Mouse (Mus musculus) intestine, embryonic 14.5 days (tissue): ENCODE measurements at regions not wholly inside any gene's neighbourhood (a gene's known extent, or its start where the extent isn't known, plus 50 kb on each side); places are given as distances from the start of the nearest gene placed in this dataset.

Experiments used
- ATAC-seq: fragments of 200-750 bp; cut with Nextera tagmentation; replicated peaks from 2 replicates; pipeline ENCODE4 v1.8.0; 2017; ENCODE audit warnings: low read depth, moderate number of reproducible peaks, moderate TSS enrichment, moderate library complexity; ENCODE audit not compliant: low FRiP score, low TSS enrichment
- DNase-seq: peaks from one replicate; pipeline ENCODE4 v3.0.0-alpha.2; 2018; ENCODE audit warnings: low spot score
- H3K27ac ChIP-seq: fragments of 300-500 bp; sonication (generic); 2 replicates; pipeline ENCODE4 v1.5.1; 2014; ENCODE audit warnings: low read depth, mild to moderate bottlenecking, control low read depth
- H3K27me3 ChIP-seq: fragments of 300-500 bp; sonication (generic); replicated peaks from 2 replicates; pipeline ENCODE4 v1.6.1; 2014; ENCODE audit warnings: low read length, control low read depth; ENCODE audit not compliant: control insufficient read depth, insufficient read depth
- H3K36me3 ChIP-seq: fragments of 300-500 bp; sonication (generic); 2 replicates; pipeline ENCODE4 v1.6.1; 2014; ENCODE audit warnings: low read length, control low read depth; ENCODE audit not compliant: control insufficient read depth, insufficient read depth
- H3K4me1 ChIP-seq: fragments of 300-500 bp; sonication (generic); replicated peaks from 2 replicates; pipeline ENCODE4 v1.6.1; 2014; ENCODE audit warnings: low read length, control low read depth, mixed read lengths; ENCODE audit not compliant: control insufficient read depth, insufficient read depth
- H3K4me2 ChIP-seq: fragments of 300-500 bp; sonication (generic); 2 replicates; pipeline ENCODE4 v1.6.1; 2014; ENCODE audit warnings: low read length
- H3K4me3 ChIP-seq: fragments of 300-500 bp; sonication (generic); 2 replicates; pipeline ENCODE4 v1.5.1; 2014; ENCODE audit warnings: low read depth, low read length, control low read depth, mixed read lengths
- H3K9ac ChIP-seq: fragments of 300-500 bp; sonication (generic); 2 replicates; pipeline ENCODE4 v1.6.1; 2014; ENCODE audit warnings: mild to moderate bottlenecking, low read length
- H3K9me3 ChIP-seq: fragments of 300-500 bp; sonication (generic); 2 replicates; pipeline ENCODE4 v1.6.1; 2016; ENCODE audit warnings: low read length, control low read depth; ENCODE audit not compliant: control insufficient read depth
- WGBS: fragments of 180-500 bp; shearing (Covaris S2); extraction: QIAGEN DNeasy Blood & Tissue Kit; methylation state at CpG from one replicate; pipeline ENCODE4 v1.1.7; 2014; 5-methylcytosine and 5-hydroxymethylcytosine counted together

GRCm38 (mm10) chr12:96427589-96427988 lies 735.6 kb downstream of the Flrt2 start:
- no peaks in the 10 kb centered on the region for H3K9me3 ChIP-seq
- 78% methylated on average over 3 of the region's 3 CpGs for WGBS
- ATAC-seq: no peak

DNA sequence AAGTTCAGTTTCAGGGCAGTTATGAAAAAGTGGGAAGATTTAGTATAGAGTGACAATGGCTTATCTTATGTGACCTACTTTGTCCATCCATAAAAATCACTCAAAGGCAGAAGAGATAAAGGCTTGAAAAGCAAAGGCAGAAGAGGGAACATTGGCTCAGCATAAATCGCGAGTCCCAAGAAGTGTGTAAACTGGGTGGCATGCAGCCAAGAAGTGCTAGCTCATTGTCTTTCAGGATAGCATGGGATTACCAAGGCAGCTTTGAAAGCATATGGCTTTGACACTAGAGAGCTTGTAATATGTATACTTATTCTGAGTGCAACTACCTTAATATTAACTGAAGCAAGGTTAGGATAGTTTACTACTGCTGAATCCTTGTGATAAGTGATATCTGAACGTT lies 750.5 kb downstream of the Flrt2 start:
- DNase-seq (no peak), ATAC-seq (no peak)
- Histone ChIP-seq H3K4me3 (no peak overlapping the region), H3K9ac (no peak overlapping the region), H3K36me3 (no peaks in the 10 kb centered on the region), H3K4me2 (no peak overlapping the region), H3K27ac (no peak overlapping the region), H3K9me3 (no peaks in the 10 kb centered on the region), H3K27me3 (no peaks in the 10 kb centered on the region), H3K4me1 (no peaks in the 10 kb centered on the region)
- 77% methylated on average over 3 of the region's 3 CpGs for WGBS

More at GRCm38 (mm10) chr12:96427589-96427988, 735.6 kb downstream of the Flrt2 start:
- no peak overlapping the region for H3K9ac ChIP-seq
- H3K27me3 ChIP-seq: no peaks in the 10 kb centered on the region
- no peak for DNase-seq
- no peak overlapping the region for H3K27ac ChIP-seq
- H3K4me2 ChIP-seq: no peak overlapping the region
- no peaks in the 10 kb centered on the region for H3K36me3 ChIP-seq
- H3K4me1 ChIP-seq: no peaks in the 10 kb centered on the region
- no peak overlapping the region for H3K4me3 ChIP-seq

DNA sequence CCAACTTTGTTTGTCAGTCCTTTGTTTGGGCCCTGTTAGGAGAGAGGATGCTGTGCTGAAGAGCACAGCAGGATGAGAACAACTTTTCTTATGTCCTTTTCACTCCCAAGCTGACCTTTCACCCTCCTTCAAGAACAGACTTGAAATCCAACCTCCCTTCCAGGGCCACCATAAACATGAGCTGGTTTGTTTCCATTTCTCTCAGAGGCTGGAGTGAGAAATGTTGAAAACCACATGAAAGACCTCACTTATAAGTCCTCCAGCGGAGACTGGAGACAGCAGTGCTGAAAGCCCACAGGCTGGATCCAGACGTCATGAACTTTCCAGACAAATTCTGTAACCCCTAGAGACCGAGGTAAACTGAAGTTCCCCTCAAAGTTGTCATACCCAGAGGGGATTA lies 761.3 kb downstream of the Flrt2 start:
- no peaks in the 10 kb centered on the region for H3K9me3 ChIP-seq
- no peak overlapping the region for H3K27ac ChIP-seq
- no peak overlapping the region for H3K4me3 ChIP-seq
- 25% methylated on average over 3 of the region's 3 CpGs for WGBS
- ATAC-seq (no peak), DNase-seq (no peak)
- H3K9ac ChIP-seq: no peak overlapping the region
- H3K4me1 ChIP-seq: no peaks in the 10 kb centered on the region
- H3K36me3 ChIP-seq: no peaks in the 10 kb centered on the region
- no peaks in the 10 kb centered on the region for H3K27me3 ChIP-seq
- no peak overlapping the region for H3K4me2 ChIP-seq

- H3K36me3 ChIP-seq: no peaks in the 10 kb centered on the region
- ATAC-seq: no peak
- no peaks in the 10 kb centered on the region for H3K4me1 ChIP-seq
- no peak overlapping the region for H3K4me2 ChIP-seq
- no peaks in the 10 kb centered on the region for H3K9me3 ChIP-seq
- no peak overlapping the region for H3K9ac ChIP-seq
- 33% methylated on average over 3 of the region's 3 CpGs for WGBS
- H3K27me3 ChIP-seq: no peaks in the 10 kb centered on the region
- no peak overlapping the region for H3K4me3 ChIP-seq
- H3K27ac ChIP-seq: no peak overlapping the region
- DNase-seq: no peak
Measured at GRCm38 (mm10) chr12:96476344-96476743, 784.3 kb downstream of the Flrt2 start.

GRCm38 (mm10) chr12:96488448-96488960 lies 796.5 kb downstream of the Flrt2 start:
- no peaks in the 10 kb centered on the region for H3K36me3 ChIP-seq
- H3K9ac ChIP-seq: no peak overlapping the region
- DNase-seq (no peak), ATAC-seq (no peak)
- no peaks in the 10 kb centered on the region for H3K4me1 ChIP-seq
- no peak overlapping the region for H3K27ac ChIP-seq
- no peaks in the 10 kb centered on the region for H3K9me3 ChIP-seq
- 97% methylated on average over 1 of the region's 1 CpGs for WGBS
- no peak overlapping the region for H3K4me2 ChIP-seq
- H3K4me3 ChIP-seq: no peak overlapping the region
- H3K27me3 ChIP-seq: no peaks in the 10 kb centered on the region

GRCm38 (mm10) chr12:96509658-96510057 lies 817.6 kb downstream of the Flrt2 start:
- H3K36me3 ChIP-seq: no peaks in the 10 kb centered on the region
- WGBS: 74% methylated on average over 1 of the region's 1 CpGs
- no peak for DNase-seq
- H3K4me2 ChIP-seq: no peak overlapping the region
- H3K9me3 ChIP-seq: no peaks in the 10 kb centered on the region
- no peaks in the 10 kb centered on the region for H3K27me3 ChIP-seq
- no peaks in the 10 kb centered on the region for H3K4me1 ChIP-seq
- H3K9ac ChIP-seq: no peak overlapping the region
- H3K27ac ChIP-seq: no peak overlapping the region
- H3K4me3 ChIP-seq: no peak overlapping the region
- no peak for ATAC-seq

DNA sequence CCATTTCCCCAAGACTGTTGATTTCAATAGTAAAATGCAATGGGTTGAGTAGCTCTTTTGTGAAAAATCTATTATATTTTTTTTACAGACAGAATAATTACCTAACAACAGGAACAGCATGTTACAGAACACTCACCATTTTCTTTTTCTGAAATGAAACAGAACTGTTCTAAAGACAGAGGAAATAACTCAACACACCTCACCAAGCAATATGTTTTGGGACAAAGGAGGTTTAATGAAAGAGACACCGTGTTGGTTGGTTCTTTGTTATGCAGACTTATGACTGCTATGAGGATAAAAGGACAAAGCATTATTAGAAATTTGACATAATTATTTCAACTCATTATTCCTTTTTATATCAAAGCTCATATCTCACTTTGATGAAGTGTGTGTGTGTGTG lies 866.8 kb downstream of the Flrt2 start:
- Histone ChIP-seq H3K4me1 (no peaks in the 10 kb centered on the region), H3K9me3 (no peaks in the 10 kb centered on the region), H3K27me3 (no peaks in the 10 kb centered on the region), H3K4me2 (no peak overlapping the region), H3K4me3 (no peak overlapping the region), H3K36me3 (no peaks in the 10 kb centered on the region), H3K27ac (no peak overlapping the region), H3K9ac (no peak overlapping the region)
- DNase-seq: no peak
- ATAC-seq: no peak
- 49% methylated on average over 1 of the region's 1 CpGs for WGBS

DNA sequence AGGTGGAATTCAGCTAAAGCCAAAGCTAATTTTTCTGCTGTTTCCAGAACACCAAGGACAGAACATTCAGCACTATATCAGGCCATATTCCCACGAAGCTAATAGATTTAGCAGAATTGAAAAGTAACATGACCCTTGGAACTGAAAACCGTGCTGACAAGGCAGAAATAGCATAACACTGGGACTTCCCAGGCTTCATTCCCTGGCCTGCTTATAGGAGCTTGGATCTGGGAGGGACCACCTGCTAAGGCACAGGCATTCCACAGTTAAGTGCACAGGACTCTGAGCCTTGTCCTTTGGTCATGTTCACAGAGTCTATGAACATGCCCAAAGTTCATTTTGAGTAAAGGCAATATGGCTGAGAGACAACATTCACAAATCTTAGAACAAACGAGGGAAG lies 902.8 kb downstream of the Flrt2 start:
- H3K4me1 ChIP-seq: no peaks in the 10 kb centered on the region
- no peaks in the 10 kb centered on the region for H3K27me3 ChIP-seq
- WGBS: 52% methylated on average over 3 of the region's 3 CpGs
- H3K4me3 ChIP-seq: no peak overlapping the region
- H3K9ac ChIP-seq: no peak overlapping the region
- no peak overlapping the region for H3K27ac ChIP-seq
- H3K36me3 ChIP-seq: no peaks in the 10 kb centered on the region
- DNase-seq (no peak), ATAC-seq (no peak)
- no peak overlapping the region for H3K4me2 ChIP-seq
- 0 out of 2 replicates have a peak, but pooled peaks cover under 1% of the 10 kb centered on the region for H3K9me3 ChIP-seq

DNA sequence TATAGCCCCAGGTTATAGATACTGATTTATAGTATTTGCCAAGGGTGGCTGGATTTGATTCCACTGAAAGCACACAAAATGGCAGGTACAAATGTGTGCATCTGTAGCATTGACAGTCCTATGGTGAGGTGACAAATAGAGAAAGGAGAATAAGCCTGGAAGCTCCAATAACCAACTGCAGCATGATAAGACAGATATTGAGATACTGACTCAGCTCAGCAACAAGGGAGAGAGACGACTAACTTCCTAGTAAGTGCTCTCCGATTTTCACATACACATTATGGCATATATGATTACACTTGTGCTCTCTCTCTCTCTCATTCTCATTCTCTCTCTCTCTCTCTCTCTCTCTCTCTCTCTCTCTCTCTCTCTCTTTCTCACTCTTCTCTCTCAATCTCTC lies 923.1 kb downstream of the Flrt2 start:
- 69% methylated on average over 2 of the region's 2 CpGs for WGBS
- no peak for ATAC-seq
- no peak overlapping the region for H3K27ac ChIP-seq
- H3K9ac ChIP-seq: no peak overlapping the region
- H3K4me2 ChIP-seq: no peak overlapping the region
- DNase-seq: no peak
- no peaks in the 10 kb centered on the region for H3K36me3 ChIP-seq
- H3K4me1 ChIP-seq: no peaks in the 10 kb centered on the region
- no peak overlapping the region for H3K4me3 ChIP-seq
- H3K9me3 ChIP-seq: no peaks in the 10 kb centered on the region
- H3K27me3 ChIP-seq: no peaks in the 10 kb centered on the region
